In genomic region chr9:108560227-108560841, GRCm38 (mm10) we compare ENCODE assay signal across 8 mouse cellular contexts. TPM values are rescaled to one million over a fixed set of nuclear protein-coding genes. Genes with fewer than 3 reads are reported as not detected.
A peak's percentile ranks its signal among the peaks of the same experiment; 100 is the strongest.
DNase-seq lines count a peak whose midpoint lies in the region; ATAC-seq lines count a peak whose summit lies in the region.

TSS of gene Impdh2 (plus strand) at chr9:108560286.

- peak within 1 kb of the TSS; percentile 76 for H3K27ac ChIP-seq in hindbrain, embryonic 14.5 days

- H3K27me3 ChIP-seq in hindbrain, embryonic 14.5 days (ENCODE audit: control insufficient read depth, insufficient read depth, low read length): no peaks in the 10 kb centered on the region

- peaks cover 11% of the 10 kb centered on the region for H3K4me1 ChIP-seq in hindbrain, embryonic 14.5 days (replicated peaks; ENCODE audit: control insufficient read depth, insufficient read depth, low read length)

- H3K9ac ChIP-seq in hindbrain, embryonic 14.5 days: peak within 1 kb of the TSS; percentile 65

- H3K36me3 ChIP-seq in hindbrain, embryonic 14.5 days (replicated peaks; ENCODE audit: control insufficient read depth, insufficient read depth): peaks cover 81% of the 10 kb centered on the region

- under 1% methylated on average over 53 of the region's 53 CpGs for WGBS in hindbrain, embryonic 14.5 days

- peak; percentile 99 for DNase-seq in R1 (ENCODE audit: low read depth, low spot score)
- DNase-seq in cerebellum, postnatal 25 days: peak; percentile 91 to 94
- DNase-seq in frontal cortex, postnatal 25 days (ENCODE audit: low spot score in 2 of 2): peak; percentile 82 to 85
- peak; percentile 99 for DNase-seq in hindbrain, embryonic 14.5 days (ENCODE audit: low spot score)
- DNase-seq in layer of hippocampus, postnatal 36 days: peak; percentile 94
- DNase-seq in lung, postnatal 36 days: peak; percentile 99
- DNase-seq in retina, postnatal 1 day: peak; percentile 98
- peak; percentile 89 to 90 for DNase-seq in urinary bladder, adult 18-20 months (ENCODE audit: low spot score in 2 of 2)

- H3K9me3 ChIP-seq in hindbrain, embryonic 14.5 days (ENCODE audit: control insufficient read depth, low read length): no peaks in the 10 kb centered on the region

- peak; percentile 99 for ATAC-seq in hindbrain, embryonic 14.5 days (ENCODE audit: low FRiP score)

- peak within 1 kb of the TSS; percentile 53 for H3K4me3 ChIP-seq in hindbrain, embryonic 14.5 days (replicated peaks; ENCODE audit: low read length)

- H3K4me2 ChIP-seq in hindbrain, embryonic 14.5 days (replicated peaks): peak within 1 kb of the TSS; percentile 90

RNA-seq across cellular contexts. Expression of gene Impdh2, which starts in this region (rescaled TPM):
- 107 and 110 TPM in 2 replicates for polyA plus RNA-seq in hindbrain, embryonic 14.5 days (2014; fragmentation: Nextera tagmentation; extraction: Ambion mirVana)
- 10 to 100 TPM; 63.4 to 68.4 TPM for total RNA-seq in layer of hippocampus, postnatal 36 days (2021)

Comparison
In these comparisons a context has a peak if more than half of its experiments do, and no peak if none do; other contexts are left out.
1. Peak in every context shown above with its lines: DNase-seq, ATAC-seq, H3K4me3 ChIP-seq and H3K27ac ChIP-seq.